Mouse (Mus musculus): ENCODE measurements around the gene Dcaf1.
A peak's percentile ranks its signal among the peaks of the same experiment; 100 is the strongest.

Gene Dcaf1

DNA sequence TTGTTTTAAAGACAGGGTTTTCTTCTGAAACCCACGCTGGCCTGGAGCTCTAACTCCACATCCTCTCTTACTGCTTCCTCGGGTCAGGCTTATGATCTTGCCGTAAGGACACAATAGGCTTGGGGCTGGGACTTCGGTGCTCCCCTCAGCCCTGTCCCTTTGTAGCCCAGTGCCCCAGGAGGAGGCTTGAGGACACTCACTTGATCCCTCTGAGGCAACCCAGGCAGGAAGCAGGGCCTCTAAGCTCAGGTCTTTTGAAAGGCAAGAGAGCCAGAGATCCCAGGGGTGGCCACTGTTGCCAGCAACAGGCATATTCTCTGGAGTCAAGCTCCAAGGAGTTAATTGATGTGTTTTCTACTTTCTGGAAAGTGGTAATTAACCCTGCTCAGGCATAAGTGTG lies 57.8 kb downstream of the Dcaf1 start:
- DNase-seq (ENCODE audit: low spot score): no peak

- no peak for DNase-seq (ENCODE audit: low spot score)
Observed at GRCm38 (mm10) chr9:106881071-106881755, 59.5 kb downstream of the Dcaf1 start.

DNA sequence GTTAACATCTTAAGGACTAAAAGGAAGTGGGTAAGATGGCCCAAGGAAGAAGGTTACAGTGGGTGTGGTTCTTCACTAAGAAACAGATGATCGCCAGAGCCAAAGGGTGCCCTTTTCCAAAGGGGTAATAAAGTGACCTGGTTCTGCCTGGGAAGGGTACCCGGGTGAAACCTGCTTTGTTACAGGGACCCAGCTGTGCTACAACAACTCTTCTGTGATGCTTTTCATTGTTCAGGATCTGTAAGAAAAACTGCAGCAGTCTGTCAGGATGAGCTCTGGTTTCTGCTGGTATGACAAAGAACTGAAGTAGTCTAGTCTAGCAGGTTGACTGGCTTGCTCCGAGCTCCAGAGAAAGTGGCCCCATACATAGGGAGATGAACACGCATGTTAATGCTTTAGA lies 60.5 kb downstream of the Dcaf1 start:
- DNase-seq (ENCODE audit: low spot score): no peak

- no peak for DNase-seq (ENCODE audit: low spot score)
Observed at GRCm38 (mm10) chr9:106883085-106883484, 61.4 kb downstream of the Dcaf1 start.

GRCm38 (mm10) chr9:106884306-106884705 lies 62.6 kb downstream of the Dcaf1 start:
- no peak for DNase-seq (ENCODE audit: low spot score)

DNA sequence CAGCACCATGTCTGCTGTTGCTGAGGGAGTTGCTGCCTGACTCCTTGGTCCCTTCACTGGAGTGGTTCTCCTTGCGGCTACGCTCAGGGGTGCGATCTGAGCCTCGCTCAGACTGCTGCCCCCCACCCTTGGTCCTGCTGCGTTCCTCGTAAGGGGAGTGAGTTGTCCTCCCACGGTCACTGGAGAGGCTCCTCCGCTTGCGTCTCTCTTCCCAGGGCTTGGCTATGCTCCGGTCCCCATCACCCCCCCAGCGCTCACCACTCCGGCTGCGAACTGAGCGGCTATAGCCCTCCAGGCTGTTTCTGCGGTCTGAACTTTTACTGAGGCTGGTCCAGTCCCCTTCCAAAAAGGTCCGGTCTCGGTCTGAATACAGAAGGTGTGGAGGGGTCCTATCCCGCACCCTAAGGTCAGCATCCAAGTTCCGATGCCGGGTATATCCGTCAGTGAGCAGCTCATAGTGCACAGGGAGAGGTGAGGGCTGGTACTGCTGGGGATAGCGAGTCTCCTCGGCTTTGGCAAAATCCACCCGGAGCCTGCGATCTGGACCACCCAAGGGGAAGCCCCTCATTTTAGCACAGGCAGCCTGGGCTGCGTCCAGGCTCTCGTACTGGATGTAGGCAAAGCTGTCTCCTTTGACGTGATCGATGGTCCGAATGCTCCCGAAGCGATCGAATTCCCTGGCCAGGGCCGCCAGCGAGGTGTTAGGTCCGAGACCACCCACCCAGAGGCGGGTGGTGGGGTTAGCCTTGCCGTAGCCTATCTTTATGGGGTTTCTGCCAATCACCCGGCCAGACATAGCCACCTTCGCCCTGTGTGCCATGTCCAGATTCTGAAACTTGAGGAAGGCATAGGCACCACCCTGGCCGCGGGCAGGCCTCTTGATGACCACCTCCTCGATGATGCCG lies 63.6 kb downstream of the Dcaf1 start:
- no peak for DNase-seq (ENCODE audit: low spot score)

- DNase-seq (ENCODE audit: low spot score): peak; percentile 57
Observed at GRCm38 (mm10) chr9:106885901-106886731, 64.4 kb downstream of the Dcaf1 start.

DNA sequence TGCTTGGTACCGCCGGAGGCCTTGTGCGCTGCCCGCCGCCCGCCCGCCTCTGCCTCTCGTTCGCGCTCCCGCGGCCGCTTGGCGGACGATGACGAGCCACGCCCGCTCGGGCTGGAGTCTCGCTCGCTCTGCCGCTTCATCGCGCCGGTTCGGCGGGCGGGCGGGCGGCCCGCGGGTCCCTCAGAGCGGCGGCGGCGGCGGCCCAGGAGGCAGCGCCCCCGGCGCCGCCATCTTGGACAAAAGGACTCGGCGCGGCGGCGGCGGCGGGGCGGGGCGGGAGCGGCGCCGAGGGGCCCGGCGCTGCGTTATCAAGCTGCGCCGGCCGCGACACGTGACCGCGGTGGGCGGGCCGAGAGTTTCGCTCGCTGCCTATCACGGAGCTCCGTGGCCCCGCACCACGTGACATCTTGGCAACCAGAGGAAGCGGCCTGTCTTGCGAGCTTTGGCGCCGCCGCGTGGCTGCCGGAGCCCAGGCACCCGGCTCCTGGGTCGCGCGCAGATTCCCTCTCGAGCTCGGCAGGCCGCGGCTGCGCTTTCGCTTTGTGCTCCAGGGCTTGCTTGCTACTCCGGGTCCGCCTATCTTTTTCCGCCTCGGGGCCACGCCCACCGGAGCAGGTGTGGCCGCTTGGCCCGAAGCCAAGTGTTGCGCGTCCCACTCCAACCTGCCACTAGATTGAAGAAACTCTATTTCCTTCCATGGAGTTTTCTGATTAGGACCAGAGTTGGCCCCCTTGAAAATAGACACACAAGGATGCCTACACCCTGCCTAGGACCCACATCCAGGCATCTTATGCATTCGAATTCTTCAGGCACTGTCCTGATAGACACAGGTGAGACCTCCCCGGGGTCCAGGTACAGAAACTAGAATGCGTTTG lies 65.4 kb downstream of the Dcaf1 start, which contains the start of gene Rbm15b:
Rbm15b (minus strand) TSS at position 601 of the 875 bp plus-strand sequence.
- DNase-seq (ENCODE audit: low spot score): peak; percentile 98

DNA sequence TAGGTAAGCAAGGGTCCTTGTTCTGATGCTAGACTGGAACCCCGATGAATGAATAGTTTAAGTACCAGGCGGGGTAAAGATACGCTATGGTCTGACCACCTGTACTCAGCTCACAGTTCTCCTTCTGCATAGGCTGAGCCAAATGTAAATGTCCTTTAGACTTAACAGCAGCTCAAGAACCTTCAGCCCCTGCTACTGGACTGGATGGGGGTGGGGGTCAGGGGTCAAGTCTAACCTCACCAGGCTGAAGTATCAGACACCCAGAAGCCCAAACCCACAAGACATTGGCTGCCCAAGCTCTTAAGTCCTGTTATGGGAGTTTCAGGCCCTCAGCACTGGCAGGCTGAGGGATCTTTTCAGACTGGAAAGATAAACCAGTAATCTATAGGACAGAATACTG lies 66.7 kb downstream of the Dcaf1 start:
- no peak for DNase-seq (ENCODE audit: low spot score)

GRCm38 (mm10) chr9:106889321-106889720 lies 67.6 kb downstream of the Dcaf1 start:
- DNase-seq (ENCODE audit: low spot score): no peak

GRCm38 (mm10) chr9:106890496-106891240 lies 69.0 kb downstream of the Dcaf1 start:
- no peak for DNase-seq (ENCODE audit: low spot score)

- no peak for DNase-seq (ENCODE audit: low spot score)
Observed at GRCm38 (mm10) chr9:106891341-106891741, 69.7 kb downstream of the Dcaf1 start.

DNA sequence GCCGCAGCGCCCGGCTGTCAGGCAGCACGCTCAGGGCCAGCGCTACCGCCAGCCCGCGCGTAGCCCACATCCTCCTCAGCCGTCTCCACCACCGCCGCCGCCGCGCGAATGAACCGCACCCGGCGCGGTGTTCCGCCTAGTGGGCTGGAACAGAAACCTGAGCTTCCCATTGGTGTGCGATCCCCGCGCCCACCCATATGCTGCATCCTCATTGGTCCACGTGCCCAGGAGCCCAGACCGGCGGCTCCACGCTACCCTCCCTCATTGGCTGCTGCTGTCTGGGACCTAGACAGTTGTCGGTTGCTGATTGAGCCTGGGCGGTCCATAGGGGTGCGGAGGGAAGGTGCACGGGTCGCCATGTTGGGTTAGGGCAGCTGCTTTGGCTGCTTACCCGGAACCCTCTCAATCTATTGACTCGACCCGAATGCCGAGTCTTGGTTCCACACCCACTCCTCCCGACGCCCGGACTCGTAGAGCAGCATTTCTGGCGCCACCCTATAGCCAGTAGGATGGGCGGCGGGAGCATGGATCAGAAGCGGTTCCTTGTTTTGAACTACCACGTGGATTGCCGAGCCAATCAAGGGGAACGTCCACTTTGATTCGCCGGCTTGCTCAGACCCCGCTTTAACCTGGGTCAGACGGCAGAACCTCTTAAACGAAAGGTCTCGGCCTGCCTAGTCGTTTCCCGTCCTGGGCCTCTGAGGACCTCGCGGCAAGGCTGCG lies 70.3 kb downstream of the Dcaf1 start, which contains the start of gene Manf:
Manf (minus strand) TSS at position 151 of the 723 bp plus-strand sequence.
- peak; percentile 97 for DNase-seq (ENCODE audit: low spot score)

- no peak for DNase-seq (ENCODE audit: low spot score)
Observed at GRCm38 (mm10) chr9:106892552-106892875, 70.8 kb downstream of the Dcaf1 start.

GRCm38 (mm10) chr9:106893327-106893726 lies 71.7 kb downstream of the Dcaf1 start:
- no peak for DNase-seq (ENCODE audit: low spot score)

GRCm38 (mm10) chr9:106898901-106899300 lies 77.2 kb downstream of the Dcaf1 start:
- no peak for DNase-seq (ENCODE audit: low spot score)

GRCm38 (mm10) chr9:106901596-106901995 lies 79.9 kb downstream of the Dcaf1 start:
- no peak for DNase-seq (ENCODE audit: low spot score)

- no peak for DNase-seq (ENCODE audit: low spot score)
Observed at GRCm38 (mm10) chr9:106903099-106903790, 81.6 kb downstream of the Dcaf1 start.

DNA sequence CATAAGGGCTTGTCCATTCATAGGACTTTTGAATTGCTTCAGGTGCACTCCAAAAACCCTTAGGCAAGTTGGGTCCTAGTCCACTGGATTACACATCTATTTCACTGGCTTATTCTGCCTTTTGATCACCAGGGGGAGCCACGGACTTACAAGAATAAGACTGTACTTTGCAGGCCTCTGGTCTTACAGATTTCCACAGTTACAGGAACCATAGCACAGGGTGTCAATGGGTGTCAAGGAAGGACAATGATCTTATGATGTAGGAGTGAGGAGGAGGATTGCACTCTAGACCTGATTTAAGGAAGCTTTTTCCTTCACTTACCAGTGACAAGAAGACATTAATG lies 82.1 kb downstream of the Dcaf1 start:
- DNase-seq (ENCODE audit: low spot score): peak; percentile 59
